8 mouse cellular contexts compared by ENCODE assay signal in the genomic region with DNA sequence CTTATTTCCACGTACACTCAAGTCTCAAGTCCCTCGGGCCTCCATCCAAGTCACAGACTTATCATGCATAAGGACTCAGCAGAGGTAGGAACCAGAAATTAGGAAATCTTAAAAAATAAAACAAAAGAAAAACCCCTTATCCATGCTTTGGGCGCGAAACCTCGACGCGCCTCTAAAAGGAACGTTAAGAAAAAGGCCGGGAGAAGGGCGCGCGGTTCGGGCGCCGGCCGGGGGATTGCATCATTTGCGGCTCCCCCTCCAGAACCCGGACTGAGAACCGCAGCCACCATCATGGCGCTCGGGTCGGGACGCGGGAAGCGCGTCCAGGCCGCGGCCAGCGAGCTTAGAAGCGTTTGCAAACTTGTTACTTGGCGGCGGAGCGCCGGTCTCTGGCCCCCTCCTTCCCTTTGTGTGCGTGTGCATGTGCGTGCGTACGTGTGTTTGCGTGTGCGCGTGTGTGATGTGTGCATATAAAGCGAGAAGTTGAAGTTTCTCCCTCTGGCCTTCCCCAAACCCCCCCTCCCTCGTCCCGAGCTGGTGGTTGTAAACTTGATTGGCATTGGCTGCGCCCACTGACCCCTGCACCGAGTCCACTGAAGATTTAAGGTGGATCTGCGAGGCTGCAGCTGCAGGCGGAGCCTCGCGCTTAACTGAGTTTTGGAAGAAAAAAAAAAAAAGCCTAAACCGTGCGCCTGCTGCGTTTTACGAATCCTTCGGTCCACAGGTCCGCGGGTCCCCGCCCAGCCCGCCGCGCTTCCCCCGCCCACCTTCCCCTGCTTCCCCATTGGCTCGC. TPM values are rescaled to one million over a fixed set of nuclear protein-coding genes. Genes with fewer than 3 reads are reported as not detected.
DNase-seq lines count a peak whose midpoint lies in the region; ATAC-seq and TF ChIP-seq lines count a peak whose summit lies in the region.

No protein-coding gene starts in this region.

- peaks cover 5% of the 10 kb centered on the region; the same call in 1 of the 2 replicates for H3K36me3 ChIP-seq in heart, embryonic 12.5 days
- no peaks in the 10 kb centered on the region for H3K36me3 ChIP-seq in kidney, embryonic 16.5 days (ENCODE audit: insufficient read depth, low read length)
- H3K36me3 ChIP-seq in liver, embryonic 15.5 days (replicated peaks), result peaks cover 22% of the 10 kb centered on the region
- no peaks in the 10 kb centered on the region for H3K36me3 ChIP-seq in neural tube, embryonic 11.5 days (ENCODE audit: control insufficient read depth, insufficient read depth, low read length)
- H3K36me3 ChIP-seq in stomach, embryonic 16.5 days (ENCODE audit: control insufficient read depth, insufficient read depth, low read length), result no peaks in the 10 kb centered on the region

- no peaks in the 10 kb centered on the region for H3K9me3 ChIP-seq in heart, embryonic 12.5 days (replicated peaks)
- no peaks in the 10 kb centered on the region for H3K9me3 ChIP-seq in kidney, embryonic 16.5 days (ENCODE audit: low read length)
- H3K9me3 ChIP-seq in liver, embryonic 15.5 days (replicated peaks), result no peaks in the 10 kb centered on the region
- no peaks in the 10 kb centered on the region for H3K9me3 ChIP-seq in neural tube, embryonic 11.5 days (ENCODE audit: control insufficient read depth, low read length)
- no peaks in the 10 kb centered on the region for H3K9me3 ChIP-seq in stomach, embryonic 16.5 days (replicated peaks; ENCODE audit: control insufficient read depth, low read length)

- peak; percentile 50 for ATAC-seq in CD4-positive, CD25-positive, alpha-beta regulatory T cell, adult 4 months
- peak; percentile 59 for ATAC-seq in erythroblast, adult 5-6 weeks (replicated peaks; ENCODE audit: low FRiP score, poor library complexity, severe bottlenecking)
- ATAC-seq in heart, embryonic 12.5 days (ENCODE audit: insufficient number of reproducible peaks, low FRiP score), result peak; percentile 88
- ATAC-seq in kidney, embryonic 16.5 days (ENCODE audit: low FRiP score, low TSS enrichment), result peak; percentile 97
- peak; percentile 79 for ATAC-seq in liver, embryonic 15.5 days (ENCODE audit: insufficient read depth)
- peak; percentile 87 for ATAC-seq in neural tube, embryonic 11.5 days (ENCODE audit: insufficient read depth, low FRiP score, low TSS enrichment)
- ATAC-seq in stomach, embryonic 16.5 days (ENCODE audit: insufficient read depth, low FRiP score), result peak; percentile 95

- DNase-seq in brain, embryonic 14.5 days (ENCODE audit: low read depth), result peak; percentile 98
- peak; percentile 92 for DNase-seq in neural tube, embryonic 11.5 days (ENCODE audit: low spot score)

- peak overlapping the region; percentile 91 for H3K4me2 ChIP-seq in heart, embryonic 12.5 days
- H3K4me2 ChIP-seq in kidney, embryonic 16.5 days (replicated peaks; ENCODE audit: low read depth, low read length), result peak overlapping the region; percentile 71
- peak overlapping the region; percentile 93 for H3K4me2 ChIP-seq in liver, embryonic 15.5 days
- peak overlapping the region; percentile 94 for H3K4me2 ChIP-seq in neural tube, embryonic 11.5 days (ENCODE audit: low read depth)
- peak overlapping the region; percentile 95 for H3K4me2 ChIP-seq in stomach, embryonic 16.5 days (ENCODE audit: low read depth, low read length)

- H3K9ac ChIP-seq in heart, embryonic 12.5 days, result peak overlapping the region; percentile 92
- peak overlapping the region; percentile 89 for H3K9ac ChIP-seq in kidney, embryonic 16.5 days (replicated peaks; ENCODE audit: low read length)
- H3K9ac ChIP-seq in liver, embryonic 15.5 days, result peak overlapping the region; percentile 87
- peak overlapping the region; percentile 77 for H3K9ac ChIP-seq in neural tube, embryonic 11.5 days (ENCODE audit: low read length)
- peak overlapping the region; percentile 79 for H3K9ac ChIP-seq in stomach, embryonic 16.5 days (ENCODE audit: low read length)

- H3K27ac ChIP-seq in heart, embryonic 12.5 days (ENCODE audit: poor library complexity, severe bottlenecking), result peak overlapping the region; percentile 98
- peak overlapping the region; percentile 100 for H3K27ac ChIP-seq in kidney, embryonic 16.5 days (ENCODE audit: low read length)
- peak overlapping the region; percentile 100 for H3K27ac ChIP-seq in liver, embryonic 15.5 days (replicated peaks)
- peak overlapping the region; percentile 98 for H3K27ac ChIP-seq in neural tube, embryonic 11.5 days (ENCODE audit: low read depth, low read length)
- H3K27ac ChIP-seq in stomach, embryonic 16.5 days (ENCODE audit: low read length), result peak overlapping the region; percentile 100

- H3K4me3 ChIP-seq in heart, embryonic 12.5 days, result peak overlapping the region; percentile 72
- H3K4me3 ChIP-seq in kidney, embryonic 16.5 days (ENCODE audit: low read length), result peak overlapping the region; percentile 68
- peak overlapping the region; percentile 73 for H3K4me3 ChIP-seq in liver, embryonic 15.5 days (replicated peaks)
- peak overlapping the region; percentile 48 for H3K4me3 ChIP-seq in neural tube, embryonic 11.5 days (ENCODE audit: low read depth, low read length)
- peak overlapping the region; percentile 60 for H3K4me3 ChIP-seq in stomach, embryonic 16.5 days (replicated peaks; ENCODE audit: low read length)

- under 1% methylated on average over 61 of the region's 63 CpGs for WGBS in heart, embryonic 12.5 days
- under 1% methylated on average over 63 of the region's 63 CpGs for WGBS in kidney, embryonic 16.5 days
- WGBS in liver, embryonic 15.5 days (ENCODE audit: insufficient replicate concordance), result under 1% methylated on average over 63 of the region's 63 CpGs
- WGBS in neural tube, embryonic 11.5 days, result under 1% methylated on average over 63 of the region's 63 CpGs
- under 1% methylated on average over 63 of the region's 63 CpGs for WGBS in stomach, embryonic 16.5 days

- H3K27me3 ChIP-seq in heart, embryonic 12.5 days (replicated peaks), result no peaks in the 10 kb centered on the region
- H3K27me3 ChIP-seq in kidney, embryonic 16.5 days (ENCODE audit: insufficient read depth, low read length), result no peaks in the 10 kb centered on the region
- H3K27me3 ChIP-seq in liver, embryonic 15.5 days, result no peaks in the 10 kb centered on the region
- H3K27me3 ChIP-seq in neural tube, embryonic 11.5 days (ENCODE audit: control insufficient read depth, insufficient read depth, low read length), result no peaks in the 10 kb centered on the region
- H3K27me3 ChIP-seq in stomach, embryonic 16.5 days (ENCODE audit: control insufficient read depth, insufficient read depth, low read length), result no peaks in the 10 kb centered on the region

- peaks cover 33% of the 10 kb centered on the region for H3K4me1 ChIP-seq in heart, embryonic 12.5 days (replicated peaks)
- peaks cover 40% of the 10 kb centered on the region for H3K4me1 ChIP-seq in kidney, embryonic 16.5 days (ENCODE audit: insufficient read depth, low read length)
- H3K4me1 ChIP-seq in liver, embryonic 15.5 days (replicated peaks), result peaks cover 55% of the 10 kb centered on the region
- H3K4me1 ChIP-seq in neural tube, embryonic 11.5 days (ENCODE audit: control insufficient read depth, insufficient read depth, low read length), result no peaks in the 10 kb centered on the region; the same call in 1 of the 2 replicates
- H3K4me1 ChIP-seq in stomach, embryonic 16.5 days (ENCODE audit: control insufficient read depth, insufficient read depth, low read length), result peaks cover 28% of the 10 kb centered on the region

- TF ChIP-seq CTCF in brain, embryonic 14.5 days (IDR thresholded peaks at IDR 0.05; ENCODE audit: borderline replicate concordance, extremely low read depth, insufficient read depth, insufficient read length), result no peak

- TF ChIP-seq POLR2A in brain, embryonic 14.5 days (IDR thresholded peaks at IDR 0.05; ENCODE audit: borderline replicate concordance, extremely low read depth, insufficient read depth, insufficient read length, poor library complexity, severe bottlenecking), result peak; percentile 35; the same call in 1 of the 2 replicates

RNA-seq across cellular contexts. Expression of gene Cdkn1b, which starts 8.1 kb away (rescaled TPM):
- polyA plus RNA-seq in CD4-positive, CD25-positive, alpha-beta regulatory T cell, adult 4 months (2017; shearing (Covaris generic)), result 100 to 1,000 TPM in 1 of 2 experiments, 10 to 100 TPM in 1; 69.7 to 113 TPM
- 45.8 and 55.9 TPM in 2 replicates for polyA plus RNA-seq in brain, embryonic 14.5 days (2012; rRNA removed)
- total RNA-seq in erythroblast, adult 5-6 weeks (2015; ENCODE audit: low replicate concordance), result 256 and 258 TPM in 2 replicates
- 354 and 386 TPM in 2 replicates for total RNA-seq in erythroblast, adult 5-6 weeks (2017; ENCODE audit: low replicate concordance)
- 16.8 and 17.4 TPM in 2 replicates for polyA plus RNA-seq in heart, embryonic 12.5 days (2016; fragmentation: Nextera tagmentation; extraction: Ambion mirVana)
- polyA plus RNA-seq in kidney, embryonic 16.5 days (2015; fragmentation: Nextera tagmentation; extraction: Ambion mirVana), result 13.4 and 15.1 TPM in 2 replicates
- polyA plus RNA-seq in liver, embryonic 15.5 days (2015; fragmentation: Nextera tagmentation; extraction: Ambion mirVana), result 13.3 and 14.1 TPM in 2 replicates
- 17.8 and 20.7 TPM in 2 replicates for polyA plus RNA-seq in neural tube, embryonic 11.5 days (2014; fragmentation: Nextera tagmentation; extraction: Ambion mirVana)
- 15.5 and 17.7 TPM in 2 replicates for polyA plus RNA-seq in stomach, embryonic 16.5 days (2015; fragmentation: Nextera tagmentation; extraction: Ambion mirVana)

RNA-seq across cellular contexts. Expression of gene Gpr19, which starts 29.9 kb away (rescaled TPM):
- polyA plus RNA-seq in CD4-positive, CD25-positive, alpha-beta regulatory T cell, adult 4 months (2017; shearing (Covaris generic)), result 10 to 100 TPM in 1 of 2 experiments, 1 to 10 TPM in 1; 7.7 to 12.1 TPM
- 39.2 and 54.7 TPM in 2 replicates for polyA plus RNA-seq in brain, embryonic 14.5 days (2012; rRNA removed)
- 2.7 and 5.0 TPM in 2 replicates for total RNA-seq in erythroblast, adult 5-6 weeks (2015; ENCODE audit: low replicate concordance)
- 2.1 and 8.3 TPM in 2 replicates for total RNA-seq in erythroblast, adult 5-6 weeks (2017; ENCODE audit: low replicate concordance)
- polyA plus RNA-seq in heart, embryonic 12.5 days (2016; fragmentation: Nextera tagmentation; extraction: Ambion mirVana), result 9.0 and 10.2 TPM in 2 replicates
- 13.5 and 13.6 TPM in 2 replicates for polyA plus RNA-seq in kidney, embryonic 16.5 days (2015; fragmentation: Nextera tagmentation; extraction: Ambion mirVana)
- 5.6 and 5.7 TPM in 2 replicates for polyA plus RNA-seq in liver, embryonic 15.5 days (2015; fragmentation: Nextera tagmentation; extraction: Ambion mirVana)
- 27.4 and 31.0 TPM in 2 replicates for polyA plus RNA-seq in neural tube, embryonic 11.5 days (2014; fragmentation: Nextera tagmentation; extraction: Ambion mirVana)
- 9.7 and 10.5 TPM in 2 replicates for polyA plus RNA-seq in stomach, embryonic 16.5 days (2015; fragmentation: Nextera tagmentation; extraction: Ambion mirVana)

RNA-seq across cellular contexts. Expression of gene Apold1, which starts 53.2 kb away (rescaled TPM):
- polyA plus RNA-seq in CD4-positive, CD25-positive, alpha-beta regulatory T cell, adult 4 months (2017; shearing (Covaris generic)), result under 1 TPM; 0.16 to 0.32 TPM
- 2.2 and 2.8 TPM in 2 replicates for polyA plus RNA-seq in brain, embryonic 14.5 days (2012; rRNA removed)
- total RNA-seq in erythroblast, adult 5-6 weeks (2015; ENCODE audit: low replicate concordance), result 0.19 and 2.1 TPM in 2 replicates
- total RNA-seq in erythroblast, adult 5-6 weeks (2017; ENCODE audit: low replicate concordance), result 4.9 and 6.4 TPM in 2 replicates
- polyA plus RNA-seq in heart, embryonic 12.5 days (2016; fragmentation: Nextera tagmentation; extraction: Ambion mirVana), result 5.4 and 5.8 TPM in 2 replicates
- 3.7 and 4.4 TPM in 2 replicates for polyA plus RNA-seq in kidney, embryonic 16.5 days (2015; fragmentation: Nextera tagmentation; extraction: Ambion mirVana)
- polyA plus RNA-seq in liver, embryonic 15.5 days (2015; fragmentation: Nextera tagmentation; extraction: Ambion mirVana), result 2.8 TPM in 2 replicates
- 2.8 and 3.2 TPM in 2 replicates for polyA plus RNA-seq in neural tube, embryonic 11.5 days (2014; fragmentation: Nextera tagmentation; extraction: Ambion mirVana)
- 2.2 and 2.9 TPM in 2 replicates for polyA plus RNA-seq in stomach, embryonic 16.5 days (2015; fragmentation: Nextera tagmentation; extraction: Ambion mirVana)

Comparison
In these comparisons a context has a peak if more than half of its experiments do, and no peak if none do; other contexts are left out.
1. Peak in every context shown above with its lines: DNase-seq, ATAC-seq, H3K4me3 ChIP-seq and H3K27ac ChIP-seq.